Mouse (Mus musculus) lung, embryonic 14.5 days (tissue): Measurements from ENCODE around the gene Cdh4. TPM values are rescaled to one million over a fixed set of nuclear protein-coding genes. Genes with fewer than 3 reads are reported as not detected.
A peak's percentile ranks its signal among the peaks of the same experiment; 100 is the strongest.

Source experiments
- ATAC-seq: fragments of 200-750 bp; cut with Nextera tagmentation; 2 replicates; pipeline ENCODE4 v1.8.0; 2017; ENCODE audit warnings: mild to moderate bottlenecking, moderate TSS enrichment, moderate library complexity; ENCODE audit not compliant: insufficient read depth
- DNase-seq: peaks from one replicate; pipeline ENCODE4 v3.0.0-alpha.2; 2015
- H3K27ac ChIP-seq: fragments of 300-500 bp; sonication (generic); 2 replicates; pipeline ENCODE4 v1.5.1; 2014; ENCODE audit warnings: low read depth, mild to moderate bottlenecking, moderate library complexity
- H3K27me3 ChIP-seq: fragments of 300-500 bp; sonication (generic); 2 replicates; pipeline ENCODE4 v1.6.1; 2014; ENCODE audit warnings: low read length, control low read depth; ENCODE audit not compliant: insufficient read depth
- H3K36me3 ChIP-seq: fragments of 300-500 bp; sonication (generic); 2 replicates; pipeline ENCODE4 v1.6.1; 2014; ENCODE audit warnings: control low read depth; ENCODE audit not compliant: insufficient read depth
- H3K4me1 ChIP-seq: fragments of 300-500 bp; sonication (generic); 2 replicates; pipeline ENCODE4 v1.6.1; 2014; ENCODE audit warnings: antibody characterized with exemption, control low read depth; ENCODE audit not compliant: insufficient read depth
- H3K4me2 ChIP-seq: fragments of 300-500 bp; sonication (generic); 2 replicates; pipeline ENCODE4 v1.6.1; 2014; ENCODE audit warnings: mild to moderate bottlenecking
- H3K4me3 ChIP-seq: fragments of 300-500 bp; sonication (generic); 2 replicates; pipeline ENCODE4 v1.5.1; 2014; ENCODE audit warnings: low read depth, low read length
- H3K9ac ChIP-seq: fragments of 300-500 bp; sonication (generic); 2 replicates; pipeline ENCODE4 v1.6.1; 2014
- H3K9me3 ChIP-seq: fragments of 300-500 bp; sonication (generic); 2 replicates; pipeline ENCODE4 v1.6.1; 2016; ENCODE audit warnings: low read depth, low read length, control low read depth
- CTCF ChIP-seq: IDR thresholded peaks from 2 replicates; pipeline ENCODE4 v1.5.1; 2016; ENCODE audit warnings: antibody characterized with exemption, low read depth
- WGBS: fragments of 180-500 bp; shearing (Covaris S2); extraction: QIAGEN DNeasy Blood & Tissue Kit; methylation state at CpG from one replicate; pipeline ENCODE4 v1.1.7; 2014; 5-methylcytosine and 5-hydroxymethylcytosine counted together
- polyA plus RNA-seq: library from polyadenylated mRNA; unstranded; fragments of >200 nt; fragmentation: Nextera tagmentation; extraction: Ambion mirVana; gene quantifications from 2 replicates; pipeline ENCODE4 v1.2.1, GENCODE M21; 2014

Cdh4 gene
- polyA plus RNA-seq, 1 experiment from 2014 or later: 4.9 TPM

GRCm38 (mm10) chr2:179779266-179779665 lies 337.0 kb downstream of the Cdh4 start:
- no peak for TF ChIP-seq CTCF
- Histone ChIP-seq H3K4me3 (no peak overlapping the region), H3K36me3 (no peaks in the 10 kb centered on the region), H3K4me2 (no peak overlapping the region), H3K9ac (no peak overlapping the region), H3K4me1 (no peaks in the 10 kb centered on the region; the same call in 1 of the 2 replicates), H3K27ac (no peak overlapping the region), H3K27me3 (peaks cover 4% of the 10 kb centered on the region; the same call in 1 of the 2 replicates), H3K9me3 (no peaks in the 10 kb centered on the region)
- DNase-seq (no peak), ATAC-seq (no peak)
- WGBS: 43% methylated on average over 9 of the region's 9 CpGs

DNA sequence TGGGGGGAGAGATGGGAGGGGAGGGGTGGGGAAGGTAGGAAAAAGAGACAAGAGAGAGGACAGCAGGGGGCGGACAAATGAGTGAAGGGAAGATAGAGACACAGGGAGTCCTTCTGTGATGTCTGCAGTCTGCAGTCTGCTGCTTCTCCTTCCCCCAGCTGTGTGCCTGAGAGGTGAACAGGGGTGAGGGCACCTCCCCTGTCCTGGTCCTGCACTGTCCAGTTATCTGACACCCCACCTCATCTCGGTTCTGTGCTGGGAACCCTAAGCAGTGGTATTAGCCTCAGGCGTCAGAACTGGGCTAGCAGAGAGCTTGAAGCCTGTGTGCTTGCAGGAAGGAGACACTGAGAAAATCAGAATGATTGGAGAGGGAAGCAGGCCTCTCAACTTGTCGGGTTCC lies 338.7 kb downstream of the Cdh4 start:
- no peaks in the 10 kb centered on the region for H3K4me1 ChIP-seq
- H3K27me3 ChIP-seq: peaks cover 4% of the 10 kb centered on the region; the same call in 1 of the 2 replicates
- H3K9me3 ChIP-seq: no peaks in the 10 kb centered on the region
- no peak overlapping the region for H3K9ac ChIP-seq
- H3K27ac ChIP-seq: no peak overlapping the region
- TF ChIP-seq CTCF: no peak
- H3K36me3 ChIP-seq: no peaks in the 10 kb centered on the region
- H3K4me2 ChIP-seq: no peak overlapping the region
- no peak overlapping the region for H3K4me3 ChIP-seq
- ATAC-seq: no peak
- DNase-seq: no peak
- WGBS: 34% methylated on average over 4 of the region's 4 CpGs

- Histone ChIP-seq H3K4me1 (no peaks in the 10 kb centered on the region), H3K4me2 (no peak overlapping the region), H3K9ac (no peak overlapping the region), H3K27me3 (no peaks in the 10 kb centered on the region), H3K36me3 (no peaks in the 10 kb centered on the region), H3K27ac (no peak overlapping the region), H3K9me3 (no peaks in the 10 kb centered on the region), H3K4me3 (no peak overlapping the region)
- TF ChIP-seq CTCF: no peak
- DNase-seq (no peak), ATAC-seq (no peak)
- 75% methylated on average over 18 of the region's 18 CpGs for WGBS
These were observed 345.0 kb downstream of the Cdh4 start for GRCm38 (mm10) chr2:179787256-179787655.

DNA sequence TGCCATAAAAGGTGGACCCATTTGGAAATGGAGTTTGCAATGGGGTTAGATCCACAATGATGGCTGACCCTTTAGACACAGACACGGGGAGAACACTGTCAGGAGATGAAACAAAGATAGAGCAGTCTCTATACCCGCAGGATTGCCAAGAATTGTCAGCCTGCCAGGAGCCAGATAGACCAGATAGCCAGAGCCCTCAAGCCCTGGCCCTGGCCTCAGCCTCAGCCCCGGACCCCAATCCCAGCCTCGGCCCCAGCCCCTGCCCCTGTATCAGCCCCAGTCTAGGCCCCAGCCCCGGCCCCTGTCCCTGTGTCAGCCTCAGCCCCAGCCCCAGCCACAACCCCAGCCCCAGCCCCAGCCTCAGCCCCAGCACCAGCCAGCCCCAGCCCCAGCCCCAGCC lies 345.6 kb downstream of the Cdh4 start:
- WGBS: 62% methylated on average over 5 of the region's 5 CpGs
- DNase-seq: no peak
- no peaks in the 10 kb centered on the region for H3K9me3 ChIP-seq
- no peak overlapping the region for H3K27ac ChIP-seq
- no peaks in the 10 kb centered on the region for H3K36me3 ChIP-seq
- TF ChIP-seq CTCF: no peak
- H3K4me1 ChIP-seq: no peaks in the 10 kb centered on the region
- no peak overlapping the region for H3K4me2 ChIP-seq
- no peak for ATAC-seq
- no peak overlapping the region for H3K4me3 ChIP-seq
- no peak overlapping the region for H3K9ac ChIP-seq
- H3K27me3 ChIP-seq: no peaks in the 10 kb centered on the region

GRCm38 (mm10) chr2:179790684-179791083 lies 348.5 kb downstream of the Cdh4 start:
- TF ChIP-seq CTCF: no peak
- no peak overlapping the region for H3K27ac ChIP-seq
- H3K4me1 ChIP-seq: no peaks in the 10 kb centered on the region
- no peak overlapping the region for H3K4me3 ChIP-seq
- H3K36me3 ChIP-seq: no peaks in the 10 kb centered on the region
- no peak overlapping the region for H3K4me2 ChIP-seq
- DNase-seq: no peak
- 51% methylated on average over 3 of the region's 3 CpGs for WGBS
- H3K9me3 ChIP-seq: no peaks in the 10 kb centered on the region
- no peaks in the 10 kb centered on the region for H3K27me3 ChIP-seq
- no peak overlapping the region for H3K9ac ChIP-seq
- no peak for ATAC-seq

- ATAC-seq: peak; percentile 73
- no peaks in the 10 kb centered on the region for H3K27me3 ChIP-seq
- H3K27ac ChIP-seq: peak overlapping the region; percentile 10; the same call in 1 of the 2 replicates
- 36% methylated on average over 13 of the region's 13 CpGs for WGBS
- DNase-seq: peak; percentile 48
- no peaks in the 10 kb centered on the region for H3K36me3 ChIP-seq
- no peaks in the 10 kb centered on the region for H3K9me3 ChIP-seq
- TF ChIP-seq CTCF: no peak
- no peak overlapping the region for H3K9ac ChIP-seq
- no peaks in the 10 kb centered on the region for H3K4me1 ChIP-seq
- no peak overlapping the region for H3K4me2 ChIP-seq
- H3K4me3 ChIP-seq: no peak overlapping the region
These were observed 350.3 kb downstream of the Cdh4 start for GRCm38 (mm10) chr2:179792426-179793133.

DNA sequence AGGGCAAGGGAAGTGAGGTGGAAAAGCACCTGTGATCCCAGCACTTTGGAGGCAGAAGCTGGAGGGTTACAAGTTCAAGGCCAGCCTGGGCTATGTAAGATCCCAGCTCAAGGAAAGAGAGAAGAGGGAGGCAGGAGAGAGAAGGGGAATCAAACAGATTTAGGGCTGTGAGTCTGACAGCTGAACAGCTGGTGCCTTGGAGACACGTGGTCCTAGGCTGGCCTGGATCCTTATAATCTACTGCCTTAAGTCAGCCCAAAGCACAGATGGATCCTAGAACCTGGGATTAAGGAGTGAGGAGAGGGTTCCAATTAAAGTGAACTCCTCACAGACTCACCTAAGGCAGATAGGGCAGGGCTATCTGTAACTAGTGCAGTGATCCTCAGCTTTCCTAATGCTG lies 352.1 kb downstream of the Cdh4 start:
- DNase-seq (no peak), ATAC-seq (no peak)
- Histone ChIP-seq H3K4me1 (no peaks in the 10 kb centered on the region), H3K27ac (no peak overlapping the region), H3K4me3 (no peak overlapping the region), H3K9ac (no peak overlapping the region), H3K27me3 (no peaks in the 10 kb centered on the region), H3K9me3 (no peaks in the 10 kb centered on the region), H3K4me2 (no peak overlapping the region), H3K36me3 (no peaks in the 10 kb centered on the region)
- 56% methylated on average over 1 of the region's 1 CpGs for WGBS
- no peak for TF ChIP-seq CTCF
